Mouse (Mus musculus): ENCODE measurements at regions not wholly inside any gene's neighbourhood (a gene's known extent, or its start where the extent isn't known, plus 50 kb on each side); places are given as distances from the start of the nearest gene placed in this dataset.

GRCm38 (mm10) chr4:124276741-124277455, 333.7 kb downstream of the 3100002H09Rik start:
- peaks cover 22% of the 10 kb centered on the region for H3K27me3 ChIP-seq
- CTCF ChIA-PET, result no interaction called here
- no peak for DNase-seq (ENCODE audit: low read depth, low spot score)
- POLR2A ChIA-PET, result no interaction called here
- no peak for ATAC-seq
- in situ Hi-C loops (cut with MboI; ENCODE audit: low pct_unique_long_range_greater_than_20kb), result no loop called here
- TF ChIP-seq CTCF (IDR thresholded peaks at IDR 0.05), result no peak

- POLR2A ChIA-PET, result no interaction called here
- peaks cover 15% of the 10 kb centered on the region for H3K27me3 ChIP-seq
- DNase-seq (ENCODE audit: low read depth, low spot score) (no peak), ATAC-seq (no peak)
- in situ Hi-C loops (cut with MboI; ENCODE audit: low pct_unique_long_range_greater_than_20kb), result no loop called here
- TF ChIP-seq CTCF (IDR thresholded peaks at IDR 0.05), result no peak
- CTCF ChIA-PET, result no interaction called here
Observed at GRCm38 (mm10) chr4:124272002-124272401, 338.6 kb downstream of the 3100002H09Rik start.

DNA sequence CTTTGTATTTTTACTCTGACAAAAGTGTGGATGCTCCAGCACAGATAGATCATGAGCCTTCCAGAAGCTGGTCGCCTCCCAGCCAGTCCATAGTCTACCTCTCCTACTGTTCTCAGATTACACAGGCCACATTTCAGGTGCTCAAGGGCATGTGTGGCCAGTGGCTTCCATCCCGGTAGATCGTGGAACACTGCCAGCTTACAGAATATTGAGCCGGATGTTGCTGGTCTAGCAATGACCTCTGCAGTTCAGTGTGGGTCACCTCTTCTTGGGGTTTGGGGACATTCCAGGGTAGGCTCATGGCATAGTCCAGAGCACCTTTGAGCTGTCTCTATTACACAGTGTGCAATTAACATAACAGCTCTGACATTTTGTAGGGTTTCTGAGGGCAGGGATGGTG, 342.2 kb downstream of the 3100002H09Rik start:
- POLR2A ChIA-PET, result no interaction called here
- CTCF ChIA-PET, result no interaction called here

GRCm38 (mm10) chr4:124266573-124266972, 344.0 kb downstream of the 3100002H09Rik start:
- CTCF ChIA-PET, result no interaction called here
- in situ Hi-C loops (cut with MboI; ENCODE audit: low pct_unique_long_range_greater_than_20kb), result no loop called here
- POLR2A ChIA-PET, result interaction anchor here (0.5 kb wide), 1 partner anchor 86 kb away, joined by 3 read pairs; no protein-coding TSS in a partner anchor
- ATAC-seq (no peak), DNase-seq (ENCODE audit: low read depth, low spot score) (no peak)
- no peak for TF ChIP-seq CTCF (IDR thresholded peaks at IDR 0.05)
- H3K27me3 ChIP-seq, result peaks cover 13% of the 10 kb centered on the region

More for the DNA sequence above, 342.2 kb downstream of the 3100002H09Rik start:
- peaks cover 13% of the 10 kb centered on the region for H3K27me3 ChIP-seq
- ATAC-seq (no peak), DNase-seq (ENCODE audit: low read depth, low spot score) (no peak)
- TF ChIP-seq CTCF (IDR thresholded peaks at IDR 0.05), result no peak
- in situ Hi-C loops (cut with MboI; ENCODE audit: low pct_unique_long_range_greater_than_20kb), result no loop called here

- in situ Hi-C loops (cut with MboI; ENCODE audit: low pct_unique_long_range_greater_than_20kb), result no loop called here
- TF ChIP-seq CTCF (IDR thresholded peaks at IDR 0.05), result no peak
- DNase-seq (ENCODE audit: low read depth, low spot score), result no peak
Observed at GRCm38 (mm10) chr4:124265527-124265926, 345.1 kb downstream of the 3100002H09Rik start.

GRCm38 (mm10) chr4:124257006-124257405, 339.2 kb upstream of the 4930535I16Rik start:
- H3K27me3 ChIP-seq, result peaks cover 14% of the 10 kb centered on the region
- no peak for ATAC-seq
- DNase-seq (ENCODE audit: low read depth, low spot score), result no peak
- ChIA-PET POLR2A (no interaction called here), CTCF (no interaction called here)
- no peak for TF ChIP-seq CTCF (IDR thresholded peaks at IDR 0.05)
- in situ Hi-C loops (cut with MboI; ENCODE audit: low pct_unique_long_range_greater_than_20kb), result no loop called here

More at GRCm38 (mm10) chr4:124265527-124265926, 345.1 kb downstream of the 3100002H09Rik start:
- ChIA-PET CTCF (no interaction called here), POLR2A (no interaction called here)
- no peak for ATAC-seq
- peaks cover 13% of the 10 kb centered on the region for H3K27me3 ChIP-seq

DNA sequence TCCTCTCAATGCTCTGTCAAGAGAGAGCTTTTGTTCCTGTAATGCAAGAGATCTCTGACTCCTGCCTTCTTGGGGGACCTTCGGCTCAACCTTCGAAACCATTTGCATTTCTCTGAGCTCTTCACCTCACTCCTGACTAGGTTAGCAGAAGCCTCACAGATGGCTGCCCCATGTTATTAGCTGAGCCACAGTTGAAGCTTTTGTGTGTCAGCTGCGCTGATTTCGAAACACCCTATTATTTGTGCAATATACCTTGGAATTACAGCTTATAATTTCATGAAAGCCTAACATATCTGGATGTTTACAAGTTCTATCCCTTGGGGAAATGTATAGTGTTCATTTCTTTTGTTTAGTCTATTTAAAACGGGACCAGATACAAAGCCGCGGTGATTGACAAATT, 338.7 kb upstream of the 4930535I16Rik start:
- CTCF ChIA-PET, result no interaction called here

DNA sequence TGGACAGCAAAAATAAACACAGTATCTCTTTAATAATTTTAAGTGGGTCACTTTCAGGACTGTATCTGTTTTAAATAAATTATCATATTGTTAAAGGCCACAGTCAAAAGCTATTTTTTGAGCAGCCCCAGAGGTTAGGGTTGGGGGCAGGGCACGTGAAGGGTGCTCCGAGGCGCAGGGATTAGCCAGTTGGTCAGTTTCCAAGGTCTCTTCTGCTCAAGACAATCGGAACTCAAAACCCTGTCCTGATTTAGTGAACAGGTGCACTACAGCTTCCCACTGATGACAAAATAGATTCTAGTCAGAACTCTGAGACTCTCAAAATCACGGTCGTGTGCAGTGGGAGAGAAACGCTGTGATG, 337.3 kb upstream of the 4930535I16Rik start:
- ChIA-PET POLR2A (no interaction called here), CTCF (no interaction called here)
- DNase-seq (ENCODE audit: low read depth, low spot score) (no peak), ATAC-seq (no peak)
- in situ Hi-C loops (cut with MboI; ENCODE audit: low pct_unique_long_range_greater_than_20kb), result no loop called here
- no peak for TF ChIP-seq CTCF (IDR thresholded peaks at IDR 0.05)
- H3K27me3 ChIP-seq, result peaks cover 14% of the 10 kb centered on the region

More for the DNA sequence above, 338.7 kb upstream of the 4930535I16Rik start:
- TF ChIP-seq CTCF (IDR thresholded peaks at IDR 0.05), result no peak
- ATAC-seq (no peak), DNase-seq (ENCODE audit: low read depth, low spot score) (no peak)
- peaks cover 14% of the 10 kb centered on the region for H3K27me3 ChIP-seq
- POLR2A ChIA-PET, result no interaction called here
- in situ Hi-C loops (cut with MboI; ENCODE audit: low pct_unique_long_range_greater_than_20kb), result no loop called here

- peaks cover 14% of the 10 kb centered on the region for H3K27me3 ChIP-seq
- ATAC-seq (no peak), DNase-seq (ENCODE audit: low read depth, low spot score) (no peak)
- in situ Hi-C loops (cut with MboI; ENCODE audit: low pct_unique_long_range_greater_than_20kb), result no loop called here
- TF ChIP-seq CTCF (IDR thresholded peaks at IDR 0.05), result no peak
- POLR2A ChIA-PET, result no interaction called here
- CTCF ChIA-PET, result no interaction called here
Observed at GRCm38 (mm10) chr4:124254446-124255182, 336.8 kb upstream of the 4930535I16Rik start.

DNA sequence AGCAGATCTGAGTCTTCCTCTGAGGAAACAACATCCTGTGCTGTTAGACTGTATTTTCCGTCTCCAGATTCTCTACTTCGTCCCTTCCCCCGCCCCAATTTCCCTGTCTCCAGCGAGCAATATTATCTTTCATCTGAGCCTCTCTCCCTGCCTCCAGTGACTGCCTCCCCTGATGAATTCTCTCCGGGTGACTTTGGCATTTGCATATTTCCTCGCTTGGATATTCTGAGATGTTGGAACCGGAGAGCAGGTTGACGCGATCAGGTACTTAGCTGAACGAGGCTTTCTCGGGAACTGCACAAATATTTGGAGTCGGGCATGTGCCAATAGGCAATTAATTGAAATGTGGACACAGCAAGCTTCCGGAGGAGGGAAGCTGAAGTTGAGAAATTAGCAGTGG, 323.8 kb upstream of the 4930535I16Rik start:
- ATAC-seq (no peak), DNase-seq (ENCODE audit: low read depth, low spot score) (no peak)
- H3K27me3 ChIP-seq, result peaks cover 12% of the 10 kb centered on the region
- ChIA-PET POLR2A (no interaction called here), CTCF (no interaction called here)
- in situ Hi-C loops (cut with MboI; ENCODE audit: low pct_unique_long_range_greater_than_20kb), result no loop called here
- no peak for TF ChIP-seq CTCF (IDR thresholded peaks at IDR 0.05)

DNA sequence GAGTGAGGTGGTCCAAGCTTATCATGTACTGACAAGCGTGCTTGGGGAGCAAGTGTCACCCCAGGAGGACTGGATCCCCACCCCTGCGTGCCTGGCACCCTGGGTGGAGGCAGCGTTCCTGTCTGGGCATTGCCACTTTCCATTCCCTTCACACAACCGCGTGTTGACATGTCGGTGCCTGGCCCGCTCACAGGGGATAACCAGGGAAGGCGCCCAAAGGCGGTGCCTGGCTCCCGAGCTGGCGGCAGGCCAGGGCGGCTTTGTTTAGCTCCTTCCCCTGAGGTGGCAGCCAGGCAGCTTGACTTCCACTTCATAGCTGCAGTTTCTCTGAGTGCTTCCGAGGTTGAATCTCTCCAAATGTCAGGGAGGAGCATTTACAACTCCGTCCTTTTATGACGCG, 318.7 kb upstream of the 4930535I16Rik start:
- ChIA-PET POLR2A (interaction anchor here (0.6 kb wide), 1 partner anchor 272 kb away, joined by 3 read pairs; no protein-coding TSS in a partner anchor), CTCF (no interaction called here)
- in situ Hi-C loops (cut with MboI; ENCODE audit: low pct_unique_long_range_greater_than_20kb), result no loop called here
- TF ChIP-seq CTCF (IDR thresholded peaks at IDR 0.05), result no peak
- DNase-seq (ENCODE audit: low read depth, low spot score) (no peak), ATAC-seq (no peak)
- peaks cover 11% of the 10 kb centered on the region for H3K27me3 ChIP-seq
